Mouse (Mus musculus): ENCODE data around the gene Mtmr11.

The Mtmr11 gene

DNA sequence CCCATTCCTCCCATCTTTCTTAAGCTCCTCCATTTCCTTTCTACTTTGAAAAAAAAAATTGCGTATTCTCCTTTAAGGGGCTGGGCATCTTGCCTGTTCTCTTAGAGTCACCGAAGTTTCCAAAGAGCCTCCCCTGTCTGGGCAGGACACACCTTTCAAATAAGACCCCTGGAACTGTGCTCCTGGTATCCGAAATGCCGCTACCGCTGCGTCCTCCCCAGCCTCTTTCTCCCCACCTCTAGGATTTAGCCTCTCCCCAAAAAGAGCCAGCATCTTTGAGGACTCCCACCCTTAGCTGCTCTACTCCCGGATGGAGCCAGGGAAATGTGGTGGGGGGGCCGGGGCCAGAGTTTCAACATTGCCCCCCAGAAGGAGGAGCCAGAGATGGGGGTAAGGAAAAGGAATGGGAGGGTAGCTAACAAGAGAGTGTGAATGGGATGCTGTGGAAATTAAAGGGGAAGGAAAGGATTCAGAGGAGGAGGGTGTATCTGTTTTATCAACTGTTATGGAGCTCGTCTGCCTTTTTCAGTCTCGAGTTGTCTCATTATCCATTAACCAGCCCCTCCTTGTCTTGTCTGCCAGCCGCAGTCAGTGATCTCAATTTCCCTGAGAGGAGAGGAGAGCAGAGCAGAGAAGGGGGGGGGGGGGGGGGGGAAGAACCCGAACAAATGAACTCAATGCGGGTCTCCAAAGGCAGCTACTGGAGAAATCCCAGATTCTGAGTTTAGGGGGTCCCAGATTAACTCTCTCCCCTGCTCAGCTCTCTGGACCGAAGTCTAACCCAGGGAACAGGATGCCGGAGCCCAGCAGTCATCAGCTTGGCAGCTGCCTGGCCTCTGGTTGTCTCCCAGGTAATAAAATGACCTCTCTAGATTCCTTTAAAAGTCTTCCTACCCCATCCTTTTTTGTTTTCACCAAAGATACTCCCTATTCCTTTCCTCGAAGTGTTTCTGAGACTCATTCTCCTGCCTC lies at the start of gene Mtmr11:
Gene Mtmr11 (plus strand): TSS at position 136 of the 972 bp plus-strand sequence.
- peak; percentile 38 for DNase-seq (ENCODE audit: low read depth)

DNA sequence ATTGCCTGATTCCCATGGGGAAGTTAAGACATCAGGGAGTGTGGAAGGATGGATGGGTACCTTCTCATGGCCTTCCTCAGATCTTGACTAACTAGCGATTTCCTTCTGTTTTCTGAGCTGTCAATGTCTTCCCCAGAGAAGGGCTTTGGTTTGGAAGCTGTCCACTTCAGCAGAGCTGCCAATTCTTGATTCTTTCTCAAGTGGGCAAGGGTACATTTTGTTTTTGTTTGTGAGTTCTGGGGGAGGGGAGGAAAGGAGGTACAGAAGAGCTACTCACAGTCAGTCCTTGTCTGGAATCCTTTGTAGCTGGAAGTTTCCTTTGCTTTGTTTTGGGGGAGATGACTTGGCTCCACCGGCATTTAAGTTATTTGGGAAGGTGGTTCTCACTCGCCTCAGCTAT lies 48.6 kb upstream of the Mtmr11 start:
- no peak for DNase-seq (ENCODE audit: low read depth)

DNA sequence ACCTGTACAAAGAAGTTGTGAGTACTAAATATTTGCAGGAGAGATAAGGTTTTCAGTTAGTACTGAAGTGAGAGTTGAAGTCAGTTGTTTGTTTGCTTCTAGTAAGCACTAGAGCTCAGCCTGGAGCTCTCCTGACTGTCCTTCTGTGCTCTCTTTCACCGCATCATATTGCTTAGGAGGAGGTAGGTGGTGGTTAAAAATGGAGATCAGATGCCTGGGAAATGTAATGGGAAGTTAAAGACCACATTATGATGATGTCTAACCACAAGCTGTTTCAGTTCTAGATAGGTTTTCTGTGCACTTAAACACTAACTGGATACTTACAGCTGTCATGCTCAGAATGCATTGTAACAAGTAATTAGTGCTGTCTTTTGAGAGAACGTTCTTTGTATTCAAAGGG lies 43.7 kb upstream of the Mtmr11 start:
- no peak for DNase-seq (ENCODE audit: low read depth)

DNA sequence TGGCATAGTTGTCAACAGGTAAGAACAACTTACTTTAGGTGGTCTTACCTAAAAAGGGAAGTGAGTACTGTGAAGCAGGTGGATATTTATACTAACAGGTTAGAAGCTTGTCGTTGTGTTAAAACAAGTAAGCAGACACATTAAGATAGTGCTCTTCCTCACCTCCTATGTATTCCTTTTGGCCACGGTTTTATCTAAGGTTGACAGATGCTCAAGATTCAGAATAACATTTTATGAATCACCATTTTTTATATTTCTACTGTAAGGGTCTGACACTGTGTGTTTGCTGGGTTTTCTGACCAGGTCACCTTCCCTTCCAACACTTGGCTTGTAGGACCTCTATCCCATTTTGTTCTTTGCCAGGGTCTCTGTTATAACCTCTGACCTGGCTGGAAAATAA lies 43.1 kb upstream of the Mtmr11 start:
- no peak for DNase-seq (ENCODE audit: low read depth)

DNA sequence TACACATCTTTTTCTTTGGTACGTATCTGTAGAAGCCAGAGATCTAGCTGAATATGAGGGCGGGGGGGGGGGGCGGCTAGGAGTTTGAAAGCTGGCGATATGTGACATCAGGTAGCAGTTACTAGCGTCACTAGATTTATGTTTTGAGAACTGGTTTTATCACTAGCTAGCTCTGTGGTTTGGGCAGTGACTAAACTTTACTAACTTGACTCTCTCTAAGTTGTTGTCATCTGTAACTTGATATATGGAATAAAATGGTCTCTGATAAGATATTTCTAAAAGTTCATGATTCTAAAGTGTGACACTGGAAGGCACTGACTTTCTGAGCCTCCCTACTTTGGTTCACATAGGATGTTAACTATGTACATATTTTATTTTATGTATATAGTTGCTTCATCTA lies 37.6 kb upstream of the Mtmr11 start:
- DNase-seq (ENCODE audit: low read depth), result no peak

DNA sequence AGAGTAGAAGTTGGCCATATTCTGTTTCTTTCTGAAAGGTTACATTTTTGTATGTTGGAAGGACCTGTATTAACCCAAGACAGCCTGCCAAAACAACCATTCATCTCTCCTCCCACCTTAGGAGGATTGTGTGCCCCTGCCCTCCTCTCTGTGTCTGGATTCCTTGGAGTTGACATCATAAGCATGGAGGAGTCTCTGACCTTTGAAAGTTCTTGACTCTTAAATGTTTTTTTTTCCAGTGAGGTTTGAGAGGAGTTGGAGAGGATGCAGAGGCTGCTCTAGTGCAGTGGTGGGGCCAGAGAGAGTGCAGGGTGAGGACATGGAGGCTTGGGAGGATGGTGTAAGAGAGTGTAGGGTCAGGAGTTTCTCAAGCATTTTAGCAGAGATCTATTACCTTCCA lies 33.7 kb upstream of the Mtmr11 start:
- peak; percentile 31 for DNase-seq (ENCODE audit: low read depth)

DNA sequence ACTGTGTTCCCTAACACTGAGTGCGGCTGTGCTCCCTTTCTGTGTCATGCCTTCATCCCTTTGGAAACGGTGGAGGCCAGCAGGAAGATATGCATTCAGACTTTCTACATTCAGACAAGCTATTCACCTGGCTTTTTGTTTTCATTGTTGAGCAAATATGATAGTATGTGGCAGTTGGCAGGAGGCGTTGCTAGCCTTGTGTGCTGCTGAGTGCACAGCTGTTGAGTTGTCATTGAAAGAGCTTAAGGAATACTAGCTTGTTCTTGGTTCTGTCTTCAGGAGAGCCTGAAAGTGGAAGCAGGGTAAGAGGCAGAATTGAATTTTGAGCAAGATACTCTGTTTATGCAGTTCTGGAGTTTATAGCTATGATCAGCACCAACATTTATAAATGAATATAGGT lies 29.3 kb upstream of the Mtmr11 start:
- no peak for DNase-seq (ENCODE audit: low read depth)

DNA sequence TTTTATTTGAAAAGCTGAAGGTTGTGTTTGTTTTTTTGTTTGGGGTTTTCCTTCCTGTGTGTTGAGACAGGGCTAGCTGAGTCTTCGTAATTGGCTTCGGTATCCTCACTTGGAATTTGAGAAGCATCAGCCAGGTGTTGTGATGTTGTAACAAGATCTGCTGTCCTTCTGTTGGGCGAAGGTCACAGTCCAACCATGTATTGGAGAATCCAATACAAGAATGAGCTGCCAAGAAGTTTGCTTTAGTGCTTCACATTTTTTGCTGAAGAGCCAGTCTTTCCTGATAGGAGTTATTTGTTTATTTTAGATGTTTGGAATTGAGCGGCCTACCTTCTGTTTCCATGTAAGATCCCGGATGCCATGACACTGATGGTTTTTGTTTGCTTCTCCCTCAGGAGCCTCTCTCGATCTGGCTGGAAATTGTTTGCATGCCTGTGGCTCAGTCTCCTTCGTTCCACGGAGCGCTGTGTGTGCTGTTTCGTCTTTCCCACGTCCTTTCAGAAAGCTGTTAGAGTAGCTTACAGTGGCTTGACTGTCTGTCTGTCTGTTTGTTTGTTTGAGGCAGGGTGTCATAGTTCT lies 28.4 kb upstream of the Mtmr11 start:
- DNase-seq (ENCODE audit: low read depth), result peak; percentile 28

DNA sequence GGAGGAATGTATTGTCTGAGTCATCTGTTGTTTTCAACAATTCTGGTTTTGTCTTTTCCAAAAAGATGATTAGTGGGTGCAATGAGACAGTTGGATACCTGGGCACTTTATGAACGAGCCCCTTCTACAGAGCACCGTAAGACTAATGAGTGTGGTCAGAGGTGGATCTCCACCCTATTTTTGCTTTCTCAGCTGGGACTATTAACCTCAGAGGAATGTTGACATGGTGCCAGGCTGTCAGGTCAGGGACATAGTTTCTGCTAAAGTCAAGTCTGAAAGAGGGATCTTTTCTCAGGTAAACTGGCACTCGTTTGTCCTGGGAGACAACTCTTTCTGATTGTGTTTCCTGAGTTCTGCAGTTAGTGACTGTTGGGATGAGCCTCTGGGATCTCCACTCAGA lies 26.8 kb upstream of the Mtmr11 start:
- peak; percentile 11 for DNase-seq (ENCODE audit: low read depth)

DNA sequence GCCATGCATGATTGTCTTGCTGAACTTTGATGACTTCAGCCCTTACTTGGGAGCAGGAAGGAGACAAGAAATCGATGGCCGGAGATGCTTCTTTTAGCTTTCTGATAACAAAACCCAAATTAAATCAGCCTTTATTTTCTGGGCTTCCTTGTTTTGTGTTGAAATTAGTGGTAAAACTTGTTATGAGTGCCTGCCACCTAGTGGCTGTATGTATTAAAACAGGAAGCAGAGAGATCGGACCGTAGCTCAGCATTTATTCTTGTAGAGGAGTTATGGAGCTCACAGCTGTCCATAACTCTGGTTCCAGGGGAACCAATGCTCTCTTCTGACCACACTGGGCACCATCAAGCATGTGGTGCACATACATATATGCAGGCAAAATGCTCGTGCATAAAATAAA lies 13.9 kb upstream of the Mtmr11 start:
- DNase-seq (ENCODE audit: low read depth), result no peak

DNA sequence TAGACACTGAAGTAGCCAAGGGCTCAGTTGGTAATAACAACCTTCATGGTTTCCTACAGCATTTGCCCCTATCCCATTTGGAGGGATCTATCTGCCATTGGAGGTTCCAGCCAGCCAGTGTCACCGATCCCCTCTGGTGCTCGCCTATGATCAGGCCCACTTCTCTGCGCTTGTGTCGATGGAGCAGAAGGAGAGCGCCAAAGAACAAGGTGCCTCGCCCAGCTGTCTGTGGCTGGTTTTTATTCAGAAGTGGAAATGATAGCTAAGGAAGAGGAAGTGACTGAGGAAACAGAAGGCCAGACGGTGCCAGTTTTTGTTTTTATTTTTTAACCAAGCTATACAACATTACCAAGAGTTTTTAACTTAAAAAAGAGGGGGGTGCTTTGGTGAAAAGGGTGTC lies 10.0 kb upstream of the Mtmr11 start:
- DNase-seq (ENCODE audit: low read depth), result no peak

DNA sequence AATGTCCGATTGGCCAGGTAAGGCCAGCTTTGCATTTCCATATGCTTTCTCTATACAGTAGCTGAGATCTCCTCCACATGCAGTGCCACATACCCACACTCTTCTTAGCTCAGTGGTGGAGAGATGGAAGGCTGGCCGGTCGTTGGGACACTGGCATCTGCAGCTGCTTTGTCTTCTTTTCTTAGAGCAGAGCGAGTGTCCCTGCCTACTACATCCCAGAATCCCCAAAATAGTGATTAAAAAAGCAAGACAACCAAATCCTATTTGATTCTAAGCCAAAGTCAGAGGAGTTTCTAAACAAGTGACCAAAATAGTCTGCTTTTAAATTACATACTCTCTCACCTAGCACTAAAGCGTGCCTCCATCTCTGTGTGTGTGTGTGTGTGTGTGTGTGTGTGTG lies 9.2 kb upstream of the Mtmr11 start:
- DNase-seq (ENCODE audit: low read depth), result no peak

DNA sequence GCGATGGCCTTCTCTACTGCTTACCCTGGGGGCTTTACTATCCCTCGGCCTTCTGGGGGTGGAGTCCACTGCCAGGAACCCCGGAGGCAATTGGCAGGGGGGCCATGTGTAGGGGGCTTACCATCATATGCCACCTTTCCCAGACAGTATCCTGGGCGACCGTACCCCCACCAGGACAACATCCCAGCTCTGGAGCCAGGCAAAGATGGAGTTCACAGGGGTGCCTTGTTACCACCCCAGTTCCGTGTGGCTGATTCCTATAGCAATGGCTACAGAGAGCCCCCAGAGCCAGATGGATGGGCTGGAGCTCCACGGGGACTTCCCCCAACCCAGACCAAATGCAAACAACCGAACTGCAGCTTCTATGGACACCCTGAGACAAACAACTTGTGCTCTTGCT lies 6.3 kb upstream of the Mtmr11 start:
- DNase-seq (ENCODE audit: low read depth), result no peak

DNA sequence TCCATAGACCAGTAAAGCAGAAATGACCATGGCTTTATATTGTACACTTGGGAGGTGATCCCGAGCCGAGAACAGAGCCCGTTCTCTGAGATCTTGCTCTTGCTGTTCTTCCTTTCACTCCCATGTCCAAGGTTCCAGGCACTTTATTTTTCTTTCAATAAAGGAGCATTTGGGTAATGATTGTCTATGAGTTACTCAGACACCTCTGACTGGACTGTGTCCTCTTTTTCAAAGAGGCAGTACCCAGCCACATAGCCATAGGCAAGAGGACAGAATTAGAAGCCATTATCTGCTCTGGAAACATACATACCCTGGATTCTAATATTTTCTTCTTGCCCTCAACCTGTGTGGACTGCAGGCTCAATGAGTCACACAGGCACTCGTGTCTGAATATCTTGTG lies 2.0 kb upstream of the Mtmr11 start:
- DNase-seq (ENCODE audit: low read depth), result no peak

DNA sequence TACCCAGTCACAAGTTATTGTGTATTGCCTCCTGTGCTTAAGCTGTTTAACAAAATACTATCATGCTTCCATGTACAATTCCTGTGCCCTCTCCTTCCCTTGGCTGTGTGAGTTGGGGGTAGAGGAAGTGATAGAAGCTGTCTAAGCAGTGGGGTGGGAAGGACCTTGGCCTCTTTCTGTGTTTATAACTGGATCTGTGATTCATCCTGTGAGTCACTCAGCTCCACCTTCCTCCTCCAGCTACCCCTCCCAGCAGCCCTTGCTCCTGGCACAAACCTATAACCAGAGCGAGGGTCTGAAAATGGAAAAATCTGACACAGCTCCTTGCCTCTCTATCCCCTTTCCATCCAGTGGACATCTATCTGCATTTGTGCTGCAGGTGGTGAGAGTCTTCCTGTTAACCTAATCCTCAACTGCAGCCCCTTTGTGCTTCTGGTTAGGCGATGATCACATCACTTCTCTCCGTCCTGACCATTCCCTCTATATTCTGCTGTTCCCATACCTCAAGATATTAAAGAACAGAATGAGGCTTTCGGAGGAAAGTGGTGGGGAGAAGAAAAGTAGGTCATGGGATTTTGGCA lies 1.5 kb upstream of the Mtmr11 start:
- peak; percentile 95 for DNase-seq (ENCODE audit: low read depth)

DNA sequence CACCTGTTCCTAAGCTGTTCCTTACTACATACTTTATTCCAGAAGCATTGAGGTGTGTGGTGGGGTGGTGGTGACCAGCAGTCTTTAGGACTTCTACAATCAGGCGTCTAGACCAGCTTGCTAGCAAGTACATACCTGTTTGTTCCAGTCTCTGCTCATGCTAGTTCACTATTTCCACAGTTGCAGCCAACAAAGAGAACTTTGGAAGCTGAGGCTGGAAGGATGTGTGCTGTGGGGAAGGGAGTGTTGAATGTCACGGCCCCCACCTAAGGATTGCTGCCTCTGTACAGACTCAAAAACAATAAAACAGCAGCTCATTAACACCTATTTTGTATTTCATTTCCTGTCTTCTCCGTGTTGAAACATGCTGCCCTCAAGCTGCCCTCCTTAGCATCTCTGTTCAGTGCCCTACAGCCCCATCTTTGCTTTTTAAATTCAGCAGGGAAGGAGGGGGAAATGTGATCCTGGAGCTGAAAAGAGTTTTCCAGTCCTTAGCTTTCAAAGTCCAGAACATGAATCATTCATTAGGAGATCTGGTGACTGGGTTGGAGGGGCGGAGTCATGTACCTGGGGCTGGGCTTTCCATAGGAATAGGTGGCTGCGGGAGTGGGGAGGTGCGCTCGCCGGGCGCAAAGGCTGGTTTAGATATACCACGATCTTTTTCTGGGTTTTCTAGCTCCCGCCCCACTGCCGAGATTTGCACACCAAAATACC lies 844 bp upstream of the Mtmr11 start:
- peak; percentile 76 for DNase-seq (ENCODE audit: low read depth)

DNA sequence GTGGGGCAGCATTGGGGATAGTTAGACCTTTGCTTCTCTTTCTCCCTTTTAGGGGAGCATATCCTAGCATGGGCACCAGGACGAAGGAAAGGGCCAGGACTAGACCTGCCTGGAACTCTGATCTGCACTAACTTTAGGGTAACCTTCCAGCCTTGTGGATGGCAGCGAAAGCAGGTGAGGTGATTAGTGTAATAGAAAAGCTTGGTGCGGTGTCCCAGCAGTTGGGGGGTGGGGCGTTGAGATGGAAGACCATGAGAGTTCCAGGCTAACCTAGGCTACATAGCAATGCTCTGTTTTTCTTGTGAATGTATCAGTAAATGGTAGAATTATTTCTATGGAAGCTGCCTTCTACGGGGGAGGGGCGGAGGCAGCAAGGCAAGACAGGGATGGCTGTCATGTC lies 1.2 kb downstream of the Mtmr11 start:
- no peak for DNase-seq (ENCODE audit: low read depth)

DNA sequence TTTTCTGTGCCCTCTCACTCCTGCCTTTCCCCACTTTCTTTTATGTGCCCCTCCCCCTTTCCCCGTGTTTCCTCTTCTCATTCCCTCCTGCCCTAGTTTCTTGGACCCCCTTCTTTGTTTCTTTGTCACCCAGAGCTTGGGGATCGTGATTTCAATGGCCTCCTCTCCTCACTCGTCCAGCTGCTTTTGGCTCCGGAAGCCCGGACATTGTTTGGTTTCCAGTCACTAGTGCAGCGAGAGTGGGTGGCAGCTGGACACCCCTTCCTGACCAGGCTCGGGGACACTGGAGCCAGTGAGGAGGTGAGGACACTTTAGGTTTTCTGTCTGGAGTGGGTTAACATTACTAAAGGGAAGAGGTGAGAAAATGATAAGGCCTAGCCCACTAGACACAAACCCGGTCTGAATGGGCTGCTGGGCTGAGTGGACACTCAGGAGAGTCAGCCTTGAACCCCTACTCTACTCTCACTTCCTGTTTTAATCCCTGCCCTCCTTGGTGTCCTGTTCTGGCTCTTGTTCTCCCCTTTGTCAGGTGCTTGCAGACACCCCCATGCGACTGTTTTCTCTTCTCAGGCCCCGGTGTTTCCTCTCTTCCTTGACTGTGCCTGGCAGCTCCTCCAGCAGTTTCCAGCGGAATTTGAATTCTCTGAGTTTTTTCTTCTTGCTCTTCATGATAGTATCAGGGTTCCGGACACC lies 6.8 kb downstream of the Mtmr11 start:
- no peak for DNase-seq (ENCODE audit: low read depth)

DNA sequence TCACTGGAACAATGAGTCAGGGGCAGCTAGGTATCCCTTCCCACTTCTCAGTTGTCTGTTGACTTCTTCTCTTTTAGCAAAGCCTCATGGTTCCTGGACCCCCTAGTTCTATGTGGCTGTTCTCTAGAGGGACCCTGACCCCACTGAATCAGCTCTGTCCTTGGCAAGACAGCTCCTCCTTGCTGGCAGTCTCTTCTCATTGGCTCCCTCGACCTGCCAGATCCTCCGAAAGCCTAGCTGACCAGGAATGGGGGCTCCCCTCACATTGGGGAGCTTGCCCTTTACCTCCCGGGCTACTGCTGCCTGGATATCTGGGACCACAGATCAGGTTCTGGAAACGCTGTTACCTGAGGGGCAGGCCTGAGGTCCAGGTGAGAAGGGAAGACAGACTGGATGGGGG lies 8.5 kb downstream of the Mtmr11 start:
- DNase-seq (ENCODE audit: low read depth), result no peak

DNA sequence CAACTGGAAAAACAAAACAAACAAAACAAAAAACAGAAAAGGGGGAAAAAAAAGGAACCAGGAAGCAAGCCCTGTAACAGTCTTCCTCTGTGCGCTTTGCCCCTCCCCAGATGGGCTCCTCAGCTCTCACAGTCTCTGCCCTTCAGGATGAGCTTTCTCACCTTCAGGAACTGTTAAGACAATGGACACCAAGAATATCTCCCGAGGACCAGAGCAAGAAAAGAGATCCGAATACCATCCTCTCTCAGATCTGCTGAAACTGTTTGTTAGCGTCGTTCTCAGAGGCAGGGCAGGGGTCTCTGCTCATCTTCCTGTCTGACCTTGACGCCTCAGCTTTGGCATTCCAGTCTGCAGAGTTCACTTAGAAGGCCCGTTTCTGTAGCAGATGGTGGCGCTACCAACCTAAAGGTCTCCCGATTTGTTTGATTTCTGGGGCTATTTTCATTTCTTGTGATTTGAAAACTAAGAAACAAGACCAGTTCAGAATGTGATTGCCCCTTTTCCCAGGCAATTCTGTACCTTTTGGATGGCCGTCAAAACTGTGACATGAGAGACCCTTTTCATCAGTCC lies 9.3 kb downstream of the Mtmr11 start:
- no peak for DNase-seq (ENCODE audit: low read depth)

DNA sequence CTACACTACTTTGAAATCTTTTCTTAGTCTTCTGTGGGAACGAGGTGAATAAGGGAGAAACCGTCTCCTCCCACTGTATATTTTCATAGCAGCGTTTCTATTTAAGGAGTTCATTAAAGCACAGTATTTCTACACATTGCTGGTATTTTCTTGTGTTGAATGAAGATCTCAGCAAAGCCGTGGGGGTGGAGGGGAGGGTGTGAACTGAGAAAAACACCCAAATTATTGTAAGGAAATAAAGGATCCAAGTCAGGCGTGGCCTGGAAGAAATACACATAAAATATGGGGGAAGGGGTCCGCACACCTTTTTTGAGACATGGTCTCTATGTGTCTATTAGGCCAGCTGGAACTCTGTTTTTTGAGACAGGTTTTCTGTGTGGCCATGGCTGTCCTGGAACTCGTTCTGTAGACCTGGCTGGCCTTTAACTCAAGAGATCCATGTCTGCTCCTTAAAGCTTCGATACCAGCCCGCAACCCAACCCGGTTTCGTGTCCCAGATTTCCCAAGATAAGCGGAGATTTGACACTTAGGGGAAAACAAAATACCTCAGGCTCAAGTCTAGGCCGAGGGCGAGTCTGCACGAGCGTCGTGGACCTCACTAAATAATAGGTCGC lies 9.9 kb downstream of the Mtmr11 start:
- DNase-seq (ENCODE audit: low read depth), result no peak

Measured in fibroblast of lung, adult 2 months (primary cell).